Mouse (Mus musculus): ENCODE data around the gene Trappc3.

The Trappc3 gene

GRCm38 (mm10) chr4:126248261-126248868, 13.8 kb upstream of the Trappc3 start:
- intact Hi-C loops (cut with DNase I), result no loop called here

DNA sequence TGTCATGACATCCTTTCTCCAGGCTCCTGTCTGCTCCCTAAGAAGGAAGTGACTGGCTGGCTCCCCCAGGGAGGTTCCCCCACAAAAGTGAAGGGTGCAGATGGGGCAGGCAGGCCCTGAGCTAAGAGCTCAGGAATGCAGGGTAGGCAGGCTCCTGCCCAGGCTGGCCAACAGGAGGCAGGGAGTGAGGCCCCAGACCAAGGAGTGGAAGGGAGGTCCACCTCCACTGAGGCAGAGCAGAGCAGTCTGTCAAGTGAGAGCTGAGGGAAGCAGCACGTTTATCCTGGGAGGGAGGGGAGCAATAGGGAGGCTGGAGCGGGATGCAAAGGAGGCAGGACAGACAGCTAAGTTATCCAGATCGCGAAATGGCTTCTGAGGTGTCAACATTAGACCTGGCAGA, 11.5 kb upstream of the Trappc3 start:
- intact Hi-C loops (cut with DNase I), result no loop called here

GRCm38 (mm10) chr4:126251655-126252254, 10.4 kb upstream of the Trappc3 start:
- intact Hi-C loops (cut with DNase I), result no loop called here

DNA sequence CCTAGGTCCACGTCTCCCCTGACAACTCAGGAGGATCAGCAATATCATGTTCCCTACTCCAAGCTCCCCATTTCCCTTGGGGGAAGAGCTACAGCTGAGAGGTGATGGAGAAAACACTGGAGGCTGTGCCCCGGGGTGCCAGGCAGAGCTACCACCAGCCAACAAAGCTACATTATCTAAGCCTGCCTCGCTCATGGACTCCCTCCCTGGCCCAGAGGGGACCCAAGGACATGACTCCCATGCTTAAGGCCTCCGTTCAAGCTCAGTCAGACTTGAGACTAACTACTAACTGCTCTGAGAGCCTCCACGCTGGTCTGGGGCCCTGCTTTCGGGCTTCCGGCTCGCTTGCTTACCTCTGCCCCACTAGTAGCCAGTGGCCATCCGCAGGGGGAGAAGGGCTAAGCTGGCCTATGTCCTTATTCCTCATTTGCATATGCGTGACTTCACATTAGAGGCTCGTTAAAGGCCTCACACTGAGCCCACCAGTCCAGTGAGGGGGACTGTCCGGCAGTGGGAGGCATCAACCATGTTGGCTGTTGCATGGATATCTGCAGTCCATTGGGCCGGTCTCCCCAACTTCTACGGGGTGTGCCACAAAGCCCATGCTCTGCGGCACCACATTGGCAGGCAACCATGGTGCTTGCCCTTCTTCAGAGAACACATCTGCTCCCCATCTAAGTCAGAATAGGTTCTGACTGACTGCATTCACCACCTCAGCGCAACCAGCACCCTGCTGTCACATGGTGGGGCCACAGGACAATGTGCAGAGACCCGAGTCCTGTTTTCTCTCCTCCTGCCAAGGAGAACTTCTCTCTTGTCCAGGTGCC, 9.5 kb upstream of the Trappc3 start:
- intact Hi-C loops (cut with DNase I), result no loop called here

DNA sequence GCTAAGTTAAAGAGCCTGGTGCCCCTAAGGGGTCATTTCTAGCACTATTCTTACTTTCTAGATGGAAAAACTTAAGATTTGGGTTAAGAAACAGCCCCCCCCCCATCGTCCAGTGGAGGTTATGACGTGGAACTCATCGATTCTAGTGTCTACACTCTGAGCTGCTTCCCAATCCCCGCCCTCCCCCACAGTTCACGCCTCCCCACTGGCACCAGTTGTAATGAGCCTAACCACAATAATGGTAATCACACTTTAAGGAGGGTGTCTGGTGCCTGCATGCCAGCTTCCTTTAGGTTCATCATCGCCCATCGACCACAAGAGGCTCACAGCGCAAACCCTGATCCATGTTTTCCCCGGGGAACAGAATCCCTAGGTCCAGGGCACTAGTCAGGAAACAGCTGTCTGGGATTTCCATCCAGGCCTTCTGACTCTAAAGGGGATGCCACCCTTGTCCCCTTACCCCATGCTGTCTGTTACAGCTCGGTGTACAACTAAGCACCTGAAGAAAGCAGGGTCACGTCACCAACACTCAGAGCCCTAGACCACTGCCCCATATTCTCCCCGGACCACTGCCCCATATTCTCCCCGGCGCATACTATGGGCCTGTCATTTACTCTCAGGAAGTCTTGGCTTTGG, 8.4 kb upstream of the Trappc3 start:
- intact Hi-C loops (cut with DNase I), result no loop called here

DNA sequence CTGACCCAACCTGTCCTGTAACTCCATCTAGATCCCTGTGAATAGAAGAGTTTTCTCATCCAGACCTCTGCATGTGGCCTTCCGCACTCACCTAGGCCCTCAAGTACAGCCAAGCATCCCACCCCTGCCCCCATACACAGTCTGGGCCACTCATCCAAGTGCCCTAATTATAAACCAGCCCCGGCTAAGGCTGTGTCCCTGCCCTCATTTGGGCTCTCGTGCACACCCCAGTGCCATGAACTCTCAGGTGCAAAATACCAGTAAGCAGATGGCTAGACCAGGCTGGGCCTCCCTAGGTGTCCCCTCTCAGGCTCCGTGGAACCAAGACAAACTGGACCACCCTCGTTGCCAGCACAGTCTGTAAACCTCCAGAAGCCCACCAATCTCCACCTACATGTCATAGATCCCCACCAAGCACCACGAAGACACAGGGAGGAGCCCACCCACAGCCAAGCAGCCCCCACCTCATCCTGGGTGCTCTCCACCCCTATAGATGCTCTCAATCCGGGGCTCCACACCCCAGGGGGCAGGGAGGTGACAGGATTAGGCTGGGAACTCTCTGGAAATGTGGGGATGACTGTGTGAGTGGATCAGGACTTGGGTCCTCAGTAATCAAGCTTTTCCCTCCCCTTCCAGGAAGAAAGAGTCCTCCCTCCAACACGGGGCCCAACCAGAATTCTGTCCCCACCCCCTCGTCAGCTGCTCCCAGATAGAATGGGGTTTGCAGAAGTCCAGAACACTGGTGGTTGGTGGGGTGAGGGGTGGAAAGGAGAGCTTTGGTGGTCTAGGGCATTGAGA, 7.6 kb upstream of the Trappc3 start:
- intact Hi-C loops (cut with DNase I), result no loop called here

DNA sequence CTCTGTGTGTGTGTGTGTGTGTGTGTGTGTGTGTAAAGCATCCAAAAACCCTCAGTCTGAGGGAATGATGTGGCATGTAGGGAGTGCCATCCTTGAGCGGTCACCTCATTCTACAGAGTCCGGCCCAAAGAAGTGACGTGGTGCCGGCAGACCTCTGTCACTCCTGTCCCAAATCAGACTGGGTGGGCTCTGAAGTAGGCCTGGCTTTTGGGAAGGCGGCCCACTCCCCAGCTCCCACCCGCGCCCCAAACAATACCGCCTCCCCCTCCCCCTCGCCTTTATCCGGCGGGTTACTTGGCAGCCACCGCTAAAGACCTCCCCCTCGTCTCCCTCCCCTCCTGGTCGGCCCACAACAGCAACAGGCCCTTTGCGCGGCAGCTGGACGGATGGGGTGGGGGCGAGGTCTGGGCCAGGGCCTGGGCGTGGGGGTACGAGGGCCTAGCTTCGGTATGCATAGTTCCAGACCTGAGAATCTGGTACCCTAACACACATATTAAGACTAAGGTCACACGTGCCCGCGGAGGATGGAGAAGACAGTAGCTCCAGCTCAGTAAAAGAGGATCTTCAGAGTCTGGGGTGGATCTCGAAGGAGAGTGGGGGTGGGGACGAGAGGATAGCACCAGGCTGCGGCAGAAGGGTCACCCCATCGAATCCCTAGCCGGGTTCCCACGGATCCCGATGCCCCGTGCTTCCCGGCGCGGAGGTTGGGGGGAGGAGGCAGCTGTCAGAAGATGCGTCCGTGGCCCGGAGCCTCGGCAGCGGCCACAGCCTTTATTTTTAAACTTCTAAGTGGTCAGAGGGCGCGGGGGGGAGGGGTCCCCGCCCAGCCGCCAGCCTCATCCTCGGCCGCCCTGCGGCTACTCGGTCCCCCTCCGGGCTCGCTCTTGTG, 6.8 kb upstream of the Trappc3 start:
- intact Hi-C loops (cut with DNase I), result no loop called here

- intact Hi-C loops (cut with DNase I), result no loop called here
Observed at GRCm38 (mm10) chr4:126256131-126256791, 5.9 kb upstream of the Trappc3 start, which contains the start of gene Map7d1. Map7d1 (minus strand) TSS chr4:126256343.

DNA sequence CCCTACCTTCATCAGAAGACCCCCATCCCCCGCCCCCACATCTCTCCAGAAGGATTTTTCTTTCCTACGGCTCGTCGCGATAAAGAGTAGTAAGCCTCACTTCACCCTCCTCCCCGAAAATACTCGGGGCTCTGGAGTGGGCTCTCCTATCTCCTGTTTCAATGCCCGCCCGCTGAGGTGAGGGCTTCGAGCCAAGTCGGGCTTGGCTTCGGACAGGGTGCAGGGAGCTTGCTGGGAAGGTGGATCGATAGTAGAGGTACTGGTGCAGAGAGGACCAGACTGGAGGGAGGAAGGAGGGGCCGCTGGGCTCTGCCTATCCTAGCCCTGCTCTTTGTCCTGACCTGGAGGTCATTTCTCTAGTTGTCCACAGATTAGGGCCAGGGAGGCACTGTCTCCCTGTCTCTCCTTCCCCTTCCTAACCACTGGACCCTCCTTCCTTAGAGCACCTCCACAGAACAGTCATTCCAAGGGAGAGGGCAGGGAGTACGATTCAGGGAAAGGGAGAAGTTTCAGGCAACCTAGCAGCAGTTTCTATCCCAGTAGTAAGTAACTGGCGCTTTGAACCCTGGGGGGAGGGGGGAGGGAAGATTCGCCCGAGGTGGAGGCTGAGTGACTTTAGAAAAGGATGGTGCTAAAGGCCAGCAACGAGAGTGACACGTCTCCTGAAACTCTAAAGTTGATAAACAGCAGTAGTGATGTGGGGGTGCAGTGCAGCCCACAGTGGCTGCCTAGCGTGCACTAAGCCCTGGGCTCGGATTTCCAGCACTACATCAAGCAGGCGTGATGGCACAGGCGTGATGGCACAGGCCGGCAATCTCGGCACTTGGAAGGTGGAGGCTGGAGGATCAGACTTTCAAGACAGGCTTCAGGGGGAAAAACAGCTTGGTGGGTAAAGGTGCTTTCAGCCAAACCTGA, 4.9 kb upstream of the Trappc3 start:
- intact Hi-C loops (cut with DNase I), result no loop called here

- intact Hi-C loops (cut with DNase I), result no loop called here
Observed at GRCm38 (mm10) chr4:126259063-126259462, 3.1 kb upstream of the Trappc3 start.

- intact Hi-C loops (cut with DNase I), result loop anchor here (2.0 to 5.0 kb wide), 3 partner anchors 33 to 172 kb away; no protein-coding TSS in a partner anchor
Observed at GRCm38 (mm10) chr4:126259523-126260160, 2.5 kb upstream of the Trappc3 start.

- intact Hi-C loops (cut with DNase I), result loop anchor here (2.0 to 5.0 kb wide), 3 partner anchors 34 to 173 kb away; no protein-coding TSS in a partner anchor
Observed at GRCm38 (mm10) chr4:126260520-126261201, 1.5 kb upstream of the Trappc3 start.

DNA sequence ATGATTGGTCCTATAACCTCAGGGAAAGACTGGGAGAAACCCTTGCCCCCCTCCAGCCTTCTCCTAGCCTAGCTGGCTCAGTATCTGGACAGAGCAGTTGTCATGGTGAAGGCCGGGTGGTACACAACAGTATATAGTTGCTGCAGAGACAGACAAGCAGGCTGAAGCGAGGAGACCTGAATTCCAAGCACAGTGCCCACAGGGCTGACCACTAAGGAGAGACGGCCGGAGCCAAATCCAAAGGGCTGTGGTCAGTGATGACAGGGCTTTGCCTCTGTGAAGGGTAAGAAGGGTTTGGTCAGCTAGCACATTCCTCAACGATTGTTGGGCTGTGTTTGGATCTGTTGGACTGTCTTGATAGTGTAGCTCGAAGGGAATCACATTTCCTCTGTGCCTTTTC, 859 bp upstream of the Trappc3 start:
- intact Hi-C loops (cut with DNase I), result loop anchor here (2.0 to 5.0 kb wide), 3 partner anchors 34 to 174 kb away; no protein-coding TSS in a partner anchor

GRCm38 (mm10) chr4:126261675-126262074, 450 bp upstream of the Trappc3 start:
- intact Hi-C loops (cut with DNase I), result loop anchor here (2.0 to 5.0 kb wide), 3 partner anchors 35 to 174 kb away; no protein-coding TSS in a partner anchor

- intact Hi-C loops (cut with DNase I), result loop anchor here (5.0 kb wide), 1 partner anchor 33 kb away; no protein-coding TSS in a partner anchor
Observed at GRCm38 (mm10) chr4:126269292-126269691, 7.2 kb downstream of the Trappc3 start.

GRCm38 (mm10) chr4:126273753-126274152, 11.6 kb downstream of the Trappc3 start:
- intact Hi-C loops (cut with DNase I), result no loop called here

DNA sequence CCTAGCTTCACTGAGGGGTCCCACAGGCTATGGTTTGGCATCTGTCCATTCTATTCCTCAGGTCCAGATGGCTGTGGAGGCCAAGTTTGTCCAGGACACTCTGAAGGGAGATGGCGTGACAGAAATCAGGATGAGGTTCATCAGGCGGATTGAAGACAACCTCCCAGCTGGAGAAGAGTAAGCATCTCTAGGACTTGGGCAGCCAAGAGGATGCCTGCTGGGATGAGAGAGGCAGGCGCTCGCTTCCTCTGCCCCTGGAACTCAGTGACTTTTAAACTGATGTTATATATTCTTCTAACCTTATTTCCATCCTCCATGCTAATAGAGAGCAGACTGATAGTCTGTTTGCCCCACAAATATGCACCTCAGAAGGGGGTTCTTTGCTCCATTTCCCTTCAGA, 13.0 kb downstream of the Trappc3 start:
- intact Hi-C loops (cut with DNase I), result loop anchor here (5.0 kb wide), 1 partner anchor 37 kb away; no protein-coding TSS in a partner anchor
